Mouse (Mus musculus) frontal cortex, adult 2 months (tissue): ENCODE data around the gene Ntn4. TPM values are rescaled to one million over a fixed set of nuclear protein-coding genes. Genes with fewer than 3 reads are reported as not detected.

ENCODE experiments used
- DNase-seq, 2 experiments: peaks; one replicate each; pipeline ENCODE4 v3.0.0; 2022; ENCODE audit warnings: low spot score in 1 of 2; ENCODE audit errors: extremely low spot score in 1 of 2
- polyA plus RNA-seq: library from polyadenylated mRNA; depleted of rRNA; stranded (reverse); fragments of >200 nt; gene quantifications from 2 replicates; pipeline ENCODE4 v1.2.3, GENCODE M21; 2012; rRNA removed

Ntn4 gene
- polyA plus RNA-seq: 10.7 and 10.8 TPM in 2 replicates

DNA sequence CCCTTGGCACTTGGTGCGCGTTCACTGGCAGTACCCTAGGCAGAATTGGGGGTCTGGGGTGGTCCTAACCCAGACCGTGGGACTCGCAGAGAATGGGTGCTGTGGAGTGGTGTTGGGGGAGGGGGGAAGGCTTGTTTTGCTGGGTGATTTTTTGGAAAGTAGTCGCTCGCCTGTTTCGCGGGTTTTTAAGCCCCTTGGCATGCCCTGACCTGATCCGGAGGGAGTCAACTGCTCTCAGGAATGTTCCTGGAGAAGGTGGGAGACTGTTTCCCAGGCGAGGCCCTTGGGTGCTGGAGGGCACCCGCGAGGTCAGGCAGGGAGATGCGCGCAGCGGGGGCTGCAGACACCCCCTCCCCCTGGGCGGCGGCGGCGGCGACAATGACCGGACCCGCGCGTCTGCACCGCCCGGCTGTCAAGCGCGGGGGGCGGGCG, at the start of gene Ntn4:
Gene Ntn4 (plus strand): TSS at position 161 of the 432 bp plus-strand sequence.
- no peak for DNase-seq

DNA sequence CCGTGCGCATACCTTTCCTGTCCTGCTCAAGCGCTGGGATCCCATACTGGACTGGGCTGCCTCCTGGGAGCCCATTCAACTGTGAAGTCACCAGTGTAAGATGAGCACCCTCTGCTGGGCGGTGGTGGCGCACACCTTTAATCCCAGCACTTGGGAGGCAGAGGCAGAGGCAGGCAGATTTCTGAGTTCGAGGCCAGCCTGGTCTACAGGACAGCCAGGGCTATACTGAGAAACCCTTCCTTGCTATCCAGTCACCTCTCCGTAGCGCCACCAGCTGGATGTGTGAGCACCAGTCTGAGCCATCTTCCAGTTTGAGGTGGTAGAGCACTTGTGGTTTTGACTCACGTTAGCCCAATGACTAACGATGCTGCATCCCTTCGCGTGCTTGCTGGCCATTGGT, 48.0 kb upstream of the Ntn4 start:
- no peak for DNase-seq

DNA sequence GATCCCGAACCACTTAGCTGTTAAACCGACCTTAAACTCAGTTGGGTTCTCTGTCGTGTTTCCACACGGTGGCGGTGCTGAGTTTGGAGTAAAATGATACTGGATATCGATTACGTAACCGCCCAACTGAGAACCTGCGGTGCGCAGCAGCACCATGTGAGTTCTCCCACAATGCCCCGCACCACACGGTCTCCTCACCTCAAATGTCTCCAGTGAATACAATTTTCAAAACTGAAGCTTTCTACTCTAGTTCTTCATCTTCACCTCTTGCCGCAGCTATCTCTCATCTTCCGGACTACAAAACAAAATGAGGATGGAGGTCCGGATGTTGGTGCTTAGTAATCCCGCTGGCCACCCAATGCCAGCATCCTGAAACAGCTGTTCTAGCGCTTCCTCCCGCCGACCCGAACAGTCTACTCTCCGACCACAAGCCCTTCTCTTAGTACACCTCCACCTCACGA, 46.4 kb upstream of the Ntn4 start:
- DNase-seq: peak; percentile 83 to 96

DNA sequence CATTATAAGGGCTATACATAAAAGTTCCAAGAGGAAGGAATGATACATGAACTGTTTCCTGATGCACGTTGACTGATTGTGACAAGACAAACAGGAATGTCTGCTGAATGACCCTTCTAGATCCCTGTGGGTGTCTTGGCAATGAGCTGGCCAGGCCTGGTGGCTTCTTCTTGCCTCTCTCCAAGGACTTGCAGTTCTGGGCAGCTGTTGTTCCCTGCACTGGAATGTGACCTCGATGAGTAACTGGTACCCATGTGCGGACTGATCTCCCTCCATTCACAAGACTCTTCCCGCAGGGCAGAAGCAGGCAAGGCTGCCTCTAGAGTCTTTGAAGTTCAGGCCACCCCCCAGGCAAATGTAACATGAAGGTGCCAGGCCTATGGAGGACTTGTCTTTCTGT, 44.6 kb upstream of the Ntn4 start:
- DNase-seq: no peak

DNA sequence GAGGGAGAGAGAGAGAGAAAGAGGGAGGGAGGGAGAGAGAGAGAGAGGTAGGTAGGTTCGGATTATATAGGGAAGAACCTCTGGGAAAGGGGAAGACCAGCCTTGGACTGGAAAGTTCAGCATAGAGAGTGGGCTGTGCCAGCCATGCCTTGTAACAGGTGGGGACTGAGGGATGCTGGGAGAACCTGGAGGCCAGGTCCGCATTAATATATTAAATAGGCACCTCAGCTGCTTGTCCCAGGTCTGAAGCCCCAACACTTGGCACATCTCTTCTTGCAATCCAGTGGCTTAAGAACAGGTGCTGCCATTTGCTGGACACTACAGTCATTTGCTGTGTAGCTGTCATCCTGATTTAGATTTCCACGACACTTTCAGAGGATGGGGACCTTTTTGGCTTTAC, 43.8 kb upstream of the Ntn4 start:
- no peak for DNase-seq

DNA sequence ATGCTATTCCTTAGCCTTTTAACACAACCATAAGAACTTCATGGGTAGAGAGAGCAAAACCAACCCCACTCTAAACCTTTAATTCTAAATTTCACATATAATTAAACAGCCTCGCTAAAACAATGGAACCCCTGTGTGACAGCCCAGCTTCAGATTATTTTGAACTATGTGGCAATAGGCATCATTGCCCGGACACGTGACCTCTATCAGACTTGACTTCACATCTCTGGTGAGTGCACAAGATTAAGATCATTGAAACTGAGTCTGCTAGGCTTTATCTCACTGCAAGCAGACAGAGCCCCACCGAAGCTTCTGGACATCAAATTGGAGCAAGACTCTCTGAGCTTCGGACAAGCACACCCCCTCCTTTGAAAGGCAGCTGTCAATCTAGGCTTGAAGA, 38.2 kb upstream of the Ntn4 start:
- no peak for DNase-seq

DNA sequence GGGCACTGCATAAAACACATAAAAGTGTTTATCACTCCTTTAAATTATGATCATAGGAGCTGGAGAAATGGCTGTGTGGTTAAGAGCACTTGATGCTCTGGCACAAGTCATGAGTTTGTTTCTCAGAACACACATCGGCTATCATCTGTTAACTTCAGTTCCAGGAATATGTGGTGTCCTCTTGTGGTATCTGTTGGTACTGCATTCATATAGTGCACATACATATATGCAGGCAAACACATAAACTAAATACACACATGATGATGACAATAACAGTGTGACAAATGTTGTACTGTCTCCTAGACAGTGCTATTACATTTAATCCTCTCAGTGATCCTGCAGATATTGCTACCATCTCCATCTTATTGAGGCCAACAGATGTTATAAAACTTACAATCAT, 37.2 kb upstream of the Ntn4 start:
- DNase-seq: no peak

DNA sequence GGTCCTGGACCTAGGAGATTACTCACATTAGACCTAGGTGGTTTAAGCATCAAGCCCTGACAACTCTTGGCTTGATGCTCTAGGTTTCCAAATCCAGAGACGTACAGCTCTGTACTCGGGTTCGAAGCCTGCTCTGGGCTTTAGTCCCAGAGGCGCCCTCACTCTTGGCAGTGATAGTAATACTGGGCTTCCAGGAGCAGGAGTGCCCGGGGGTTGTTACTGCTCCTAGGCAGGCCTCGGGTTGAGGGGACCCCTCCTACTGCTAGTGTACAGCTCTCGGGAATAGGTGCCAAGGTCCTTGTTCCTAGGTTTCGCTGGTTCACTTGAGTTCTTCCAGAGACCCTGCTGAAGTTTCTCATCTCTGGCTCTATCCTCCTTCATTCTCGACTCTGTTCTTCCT, 34.2 kb upstream of the Ntn4 start:
- DNase-seq: no peak

DNA sequence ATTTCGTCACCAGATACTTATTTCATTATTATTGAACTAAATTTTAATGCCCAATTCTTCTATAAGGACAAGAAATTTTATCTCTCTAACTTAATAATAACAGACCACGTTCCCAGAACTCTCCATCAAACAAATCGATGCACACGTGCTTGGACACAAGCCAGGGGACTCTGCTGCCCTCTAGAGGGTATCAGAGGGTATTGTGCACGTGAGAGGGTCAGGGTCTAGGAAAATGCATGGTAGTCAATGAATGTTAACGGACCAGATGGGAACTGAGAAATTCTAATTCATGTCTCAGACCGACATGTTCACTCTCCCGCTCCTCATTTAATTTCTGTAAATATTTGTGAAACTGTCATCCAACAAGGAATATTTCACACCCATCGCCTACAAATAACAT, 32.4 kb upstream of the Ntn4 start:
- DNase-seq: no peak

DNA sequence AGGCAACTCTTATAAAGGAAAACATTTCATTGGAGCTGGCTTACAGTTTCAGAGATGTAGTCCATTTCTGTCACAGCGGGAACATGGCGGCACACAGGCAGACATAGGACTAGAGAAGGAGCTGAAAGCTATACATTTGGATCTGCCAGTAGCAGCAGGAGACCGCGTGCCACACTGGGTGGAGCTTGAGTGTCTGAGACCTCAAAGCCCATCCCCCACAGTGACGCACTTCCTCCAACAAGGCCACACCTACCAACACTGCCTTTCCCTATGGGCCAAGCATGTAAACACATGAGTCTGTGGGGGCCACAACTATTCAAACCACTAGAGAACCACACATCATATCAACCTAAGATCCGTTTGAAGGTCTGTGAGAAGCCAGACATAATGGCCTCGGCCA, 31.2 kb upstream of the Ntn4 start:
- no peak for DNase-seq

DNA sequence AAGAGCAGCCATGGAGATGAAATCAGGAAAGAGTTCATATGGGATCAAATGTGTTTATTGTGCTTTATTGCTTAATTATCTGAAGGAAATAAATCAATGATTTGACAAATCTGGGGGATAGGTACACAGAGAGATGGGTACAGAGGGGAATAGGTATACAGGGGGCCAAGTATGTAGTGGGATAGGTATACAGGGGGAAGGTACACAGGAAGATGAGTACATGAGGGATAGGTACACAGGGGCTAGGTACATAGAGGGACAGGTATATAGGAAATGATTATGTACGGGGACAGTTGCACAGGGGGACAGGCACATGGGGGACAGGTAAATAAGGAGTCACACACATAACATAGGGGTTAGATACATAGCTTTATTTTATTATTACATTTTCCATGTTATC, 29.6 kb upstream of the Ntn4 start:
- no peak for DNase-seq

DNA sequence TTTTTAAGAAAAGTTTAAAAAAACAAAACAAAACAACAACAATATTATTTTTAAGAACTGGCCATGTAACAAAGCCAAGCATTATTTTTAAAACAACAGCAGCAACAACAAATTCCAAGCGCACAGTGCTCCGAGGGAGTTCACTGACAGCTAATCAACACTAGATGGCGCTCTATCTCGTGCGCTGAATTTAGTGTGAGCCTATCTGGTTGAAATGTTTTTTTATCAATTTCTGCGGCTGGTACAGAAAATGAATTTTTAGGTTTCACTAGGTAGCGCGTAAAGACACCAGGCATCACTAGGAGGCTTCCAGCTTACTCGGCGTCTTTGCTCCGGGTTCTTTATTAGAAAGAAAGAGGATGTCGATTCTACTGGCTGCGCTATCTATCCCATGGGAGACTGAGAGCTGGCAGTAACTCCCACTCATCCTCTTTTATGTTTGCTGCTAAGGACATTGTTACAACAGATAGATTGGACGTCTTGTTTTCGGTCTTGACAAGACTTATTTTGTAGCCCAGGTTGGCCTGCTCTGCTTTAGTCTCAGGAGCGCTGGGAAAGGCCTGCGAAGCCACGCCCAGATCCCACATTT, 29.0 kb upstream of the Ntn4 start:
- peak in 1 of 2 experiments; percentile 69 for DNase-seq

DNA sequence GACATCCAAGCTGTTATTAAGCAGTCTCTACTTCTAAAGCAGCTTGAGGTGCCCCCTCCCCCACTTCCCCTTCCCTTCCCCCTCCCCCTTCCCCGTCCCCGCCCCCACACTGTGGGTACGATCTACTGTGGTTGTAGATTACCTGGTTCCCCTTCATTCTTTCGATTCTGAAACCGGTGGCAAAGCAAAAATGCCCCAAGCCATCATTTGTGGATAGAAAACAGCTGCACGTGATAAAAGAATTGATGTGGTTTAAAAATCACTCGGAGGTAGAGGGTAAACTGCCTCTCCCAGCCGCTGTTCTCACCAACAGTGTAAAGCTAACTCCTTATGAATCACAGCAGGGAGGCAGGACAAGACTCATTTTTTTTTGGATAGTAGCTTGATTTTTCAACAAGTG, 25.6 kb upstream of the Ntn4 start:
- no peak for DNase-seq

DNA sequence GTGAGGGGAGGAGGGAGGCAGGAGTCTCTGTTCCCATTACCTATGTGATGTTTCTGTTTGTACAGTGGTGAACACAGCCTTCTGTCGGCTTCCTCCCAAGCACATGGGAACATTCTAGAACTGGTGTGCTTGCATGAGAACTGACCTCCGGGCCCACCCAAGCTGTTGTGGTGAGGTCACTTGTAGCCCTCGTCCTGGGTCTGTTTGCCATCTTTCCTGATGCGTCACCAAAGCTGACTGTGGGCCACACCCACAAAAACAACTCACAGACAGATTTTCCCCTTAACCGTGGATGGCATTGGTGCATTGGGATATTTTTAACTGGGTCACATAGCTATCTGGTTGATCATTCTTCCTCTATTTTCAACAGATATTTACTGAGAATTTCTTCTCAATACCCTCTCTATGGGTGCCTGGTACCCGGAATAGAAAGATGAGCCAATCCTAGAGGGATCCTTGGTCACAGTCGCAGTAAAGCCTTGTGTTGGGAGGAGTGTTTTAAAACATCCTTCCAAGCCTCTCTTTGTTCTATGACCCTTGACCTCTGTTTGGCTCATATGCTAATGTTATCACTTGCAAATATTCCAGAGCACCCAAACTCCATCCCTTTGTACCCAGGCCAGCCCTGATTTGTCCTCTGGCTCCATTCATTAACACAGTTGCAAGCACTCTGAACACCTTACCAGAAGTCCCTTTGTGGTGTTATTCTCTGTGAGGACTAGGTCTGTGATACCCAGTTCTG, 19.9 kb upstream of the Ntn4 start:
- DNase-seq: no peak

DNA sequence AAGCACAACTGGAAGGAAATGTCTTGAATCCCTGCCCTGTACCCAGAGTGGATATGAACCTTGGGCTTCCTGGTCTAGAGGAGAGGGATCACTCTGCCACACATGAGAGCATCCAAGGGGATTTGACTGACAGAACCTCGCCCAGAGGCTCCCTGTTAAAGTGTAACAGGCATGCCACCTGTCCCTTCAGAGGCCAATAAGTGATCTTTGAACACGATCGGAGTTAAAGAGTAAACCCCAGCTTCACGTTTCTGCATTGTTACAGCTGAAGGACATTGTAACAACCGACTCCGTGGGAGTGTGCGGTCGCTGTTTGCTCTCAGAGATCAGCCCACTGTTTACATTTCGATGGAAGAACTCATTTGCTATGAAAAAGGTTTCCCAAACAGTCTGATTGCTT, 16.8 kb upstream of the Ntn4 start:
- DNase-seq: no peak

DNA sequence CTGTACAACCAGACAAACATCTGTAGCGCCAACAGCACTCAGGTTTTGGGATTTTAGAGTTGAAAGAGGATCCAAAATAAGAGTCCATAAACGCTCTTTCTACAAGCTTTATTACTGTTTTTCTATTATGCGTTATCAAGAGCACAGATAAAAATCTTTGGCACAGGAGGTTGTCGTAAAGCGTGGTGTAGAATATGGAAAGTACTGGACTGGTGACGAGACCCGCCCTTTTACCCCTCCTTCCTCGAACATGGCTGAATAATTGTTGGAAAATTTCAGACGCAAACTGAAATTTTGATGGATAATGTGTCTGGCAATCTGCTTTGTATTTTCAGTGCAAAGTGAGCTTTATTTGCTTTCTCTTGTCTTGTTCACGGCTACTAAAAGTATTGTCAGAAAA, 16.3 kb upstream of the Ntn4 start:
- DNase-seq: no peak

DNA sequence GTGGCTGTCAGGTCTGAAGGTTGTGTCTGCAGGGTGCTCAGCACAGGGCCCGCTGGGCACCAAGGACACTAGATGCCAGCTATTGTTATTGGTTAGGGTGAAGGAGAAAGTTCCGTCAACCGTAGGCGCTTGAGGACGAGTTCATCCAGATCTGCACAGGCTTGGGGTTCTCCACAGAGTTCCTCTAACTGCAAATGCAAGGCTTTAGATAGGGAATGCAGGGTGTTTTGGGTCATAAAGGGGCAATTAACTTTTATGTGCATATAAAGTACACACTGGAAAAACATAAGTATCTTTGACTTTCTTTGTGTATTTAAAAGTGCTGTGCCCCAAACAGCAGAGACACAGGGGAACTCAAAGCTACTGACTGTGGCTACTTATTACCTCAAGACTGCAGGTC, 10.2 kb upstream of the Ntn4 start:
- no peak for DNase-seq

DNA sequence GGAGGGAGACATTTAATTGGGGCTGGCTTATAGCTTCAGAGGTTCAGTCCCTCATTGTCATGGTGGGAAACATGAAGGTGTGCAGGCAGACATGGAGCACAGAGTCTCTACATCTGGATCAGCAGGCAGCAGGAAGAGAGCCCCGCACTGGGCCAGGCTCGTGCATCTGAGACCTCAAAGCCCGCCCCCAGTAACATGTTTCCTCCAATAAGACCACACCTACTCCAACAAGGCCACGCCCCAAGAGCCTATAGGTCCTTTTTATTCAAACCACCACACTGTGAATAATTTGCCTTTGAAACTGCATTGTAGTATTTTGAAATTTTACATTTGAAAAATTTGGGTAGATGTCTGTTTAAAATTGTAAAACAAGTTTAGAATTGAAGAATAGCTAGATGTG, 8.4 kb upstream of the Ntn4 start:
- DNase-seq: no peak

DNA sequence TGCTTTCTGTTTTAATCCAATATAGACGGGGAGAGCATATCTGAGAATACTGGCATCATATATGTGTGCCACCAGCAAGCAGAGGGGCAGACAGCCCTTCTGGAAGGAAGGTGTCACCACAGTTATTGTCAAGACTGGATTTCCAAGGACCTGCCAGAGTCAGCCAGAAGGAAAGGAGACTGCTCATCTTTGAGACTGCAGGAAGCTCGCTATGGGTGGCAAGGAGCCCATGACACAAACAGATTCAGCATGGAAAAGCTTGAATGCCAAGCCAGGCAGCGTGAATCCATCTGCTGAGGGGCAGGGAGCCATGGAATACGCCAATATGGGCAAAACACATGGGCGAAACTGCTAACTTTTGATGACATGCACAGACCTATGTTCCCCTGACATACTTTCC, 6.9 kb upstream of the Ntn4 start:
- DNase-seq: no peak

DNA sequence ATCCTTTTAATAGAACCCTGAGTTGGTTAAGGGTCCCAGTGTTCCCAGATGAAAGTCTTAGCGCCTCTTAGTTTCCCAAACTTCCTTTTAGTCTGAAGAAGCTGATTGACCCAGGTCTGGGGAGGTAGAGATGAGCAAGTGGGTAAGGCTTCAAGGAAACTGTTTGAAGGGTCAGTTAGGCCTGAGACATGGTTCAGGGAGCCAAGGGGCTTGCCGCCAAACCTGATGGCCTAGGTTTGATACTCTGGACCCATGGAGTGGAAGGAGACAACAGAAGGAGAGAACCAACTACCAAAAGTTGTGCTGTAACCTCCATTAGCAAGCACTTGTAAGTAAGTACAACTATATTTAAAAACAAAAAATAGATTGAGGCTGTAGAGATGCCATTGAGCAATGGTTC, 6.5 kb upstream of the Ntn4 start:
- no peak for DNase-seq

DNA sequence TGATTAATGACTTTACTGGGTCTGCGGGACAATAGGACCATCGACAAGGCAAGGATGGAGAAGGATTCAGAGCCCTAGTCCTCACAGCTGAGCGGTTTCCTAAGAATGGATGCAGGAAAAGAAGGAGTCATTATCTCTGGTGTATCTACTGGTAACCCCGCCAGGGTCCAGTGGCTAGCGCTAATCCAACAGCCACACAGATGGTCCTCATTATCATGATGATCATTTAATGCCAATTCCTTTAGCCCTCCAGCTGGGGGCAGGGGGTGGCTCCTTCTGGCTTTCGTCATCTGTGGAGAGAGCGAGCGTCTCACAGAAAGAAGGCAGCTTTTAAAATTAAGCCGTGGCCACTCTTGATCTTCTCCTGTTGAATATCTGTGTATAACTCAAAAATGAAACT, 4.5 kb upstream of the Ntn4 start:
- no peak for DNase-seq

DNA sequence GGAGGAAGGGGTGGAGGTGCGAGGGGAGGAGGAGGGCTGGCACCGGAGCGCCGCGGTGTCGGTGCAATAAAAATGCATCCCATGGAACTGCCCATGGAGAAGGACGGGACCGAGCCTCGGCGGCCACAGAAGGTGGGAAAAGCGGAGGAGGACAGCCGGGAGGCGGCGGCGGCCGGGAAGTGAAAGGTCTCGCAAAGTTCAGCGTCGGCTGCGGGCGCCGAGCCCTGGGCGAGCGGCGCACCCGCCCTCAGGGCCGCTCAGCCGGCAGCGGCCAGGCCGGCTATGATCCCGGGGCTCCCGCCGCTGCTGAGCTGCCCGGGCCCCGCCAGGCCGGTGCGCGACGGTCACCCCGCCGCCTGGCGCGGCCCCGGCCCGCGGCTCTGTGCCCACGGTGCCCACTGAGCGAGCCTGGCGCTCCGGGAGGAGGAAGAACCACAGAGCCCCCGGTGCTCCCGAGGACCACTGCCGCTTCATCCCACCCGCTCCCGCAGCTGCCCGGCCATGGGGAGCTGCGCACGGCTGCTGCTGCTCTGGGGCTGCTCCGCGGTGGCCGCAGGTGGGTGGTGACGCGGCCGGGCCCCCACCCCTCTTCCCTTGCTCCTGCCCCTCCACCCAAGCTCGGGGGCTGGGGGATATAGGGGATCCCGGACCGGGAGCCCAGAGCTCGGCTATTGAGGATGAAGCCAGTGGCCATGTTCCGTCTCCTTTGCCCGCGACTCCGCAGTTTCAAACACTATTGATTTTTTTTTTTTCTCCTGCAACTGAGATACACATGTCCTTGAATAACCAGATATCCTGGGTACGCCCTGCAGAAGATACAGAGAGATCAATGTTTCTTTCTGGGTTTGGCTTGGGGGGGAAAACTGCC, 706 bp downstream of the Ntn4 start:
- DNase-seq: no peak
